Mouse (Mus musculus) liver, embryonic 11.5 days (tissue): Measurements from ENCODE around the gene Thra. TPM values are rescaled to one million over a fixed set of nuclear protein-coding genes. Genes with fewer than 3 reads are reported as not detected.

Experiments used
- ATAC-seq: fragments of 200-750 bp; cut with Nextera tagmentation; replicated peaks from 2 replicates; pipeline ENCODE4 v1.8.0; 2017; ENCODE audit warnings: moderate number of reproducible peaks, mild to moderate bottlenecking, moderate TSS enrichment, moderate library complexity; ENCODE audit not compliant: low FRiP score
- DNase-seq: peaks from one replicate; pipeline ENCODE4 v3.0.0-alpha.2; 2017; ENCODE audit warnings: low spot score
- H3K27ac ChIP-seq: fragments of 300-500 bp; sonication (generic); 2 replicates; pipeline ENCODE4 v1.5.1; 2014; ENCODE audit warnings: mild to moderate bottlenecking, low read depth, low read length, control low read depth
- H3K27me3 ChIP-seq: fragments of 300-500 bp; sonication (generic); replicated peaks from 2 replicates; pipeline ENCODE4 v1.6.1; 2014; ENCODE audit warnings: low read length, mixed read lengths; ENCODE audit not compliant: control insufficient read depth, insufficient read depth
- H3K36me3 ChIP-seq: fragments of 300-500 bp; sonication (generic); 2 replicates; pipeline ENCODE4 v1.6.1; 2014; ENCODE audit warnings: mild to moderate bottlenecking, low read length, moderate library complexity, mixed read lengths; ENCODE audit not compliant: control insufficient read depth, insufficient read depth
- H3K4me1 ChIP-seq: fragments of 300-500 bp; sonication (generic); replicated peaks from 2 replicates; pipeline ENCODE4 v1.6.1; 2014; ENCODE audit warnings: low read length, mixed read lengths; ENCODE audit not compliant: control insufficient read depth, insufficient read depth
- H3K4me2 ChIP-seq: fragments of 300-500 bp; sonication (generic); 2 replicates; pipeline ENCODE4 v1.6.1; 2014; ENCODE audit warnings: mild to moderate bottlenecking, control low read depth, moderate library complexity
- H3K4me3 ChIP-seq: fragments of 300-500 bp; sonication (generic); 2 replicates; pipeline ENCODE4 v1.5.1; 2014; ENCODE audit warnings: low read depth, low read length, control low read depth
- H3K9ac ChIP-seq: fragments of 300-500 bp; sonication (generic); 2 replicates; pipeline ENCODE4 v1.6.1; 2014; ENCODE audit warnings: low read depth, low read length, control low read depth
- H3K9me3 ChIP-seq: fragments of 300-500 bp; sonication (generic); 2 replicates; pipeline ENCODE4 v1.6.1; 2016; ENCODE audit warnings: low read length, inconsistent platforms, mixed read lengths; ENCODE audit not compliant: control insufficient read depth
- WGBS: fragments of 180-500 bp; shearing (Covaris S2); extraction: QIAGEN DNeasy Blood & Tissue Kit; methylation state at CpG from one replicate; pipeline ENCODE4 v1.1.7; 2014; 5-methylcytosine and 5-hydroxymethylcytosine counted together
- polyA plus RNA-seq: library from polyadenylated mRNA; unstranded; fragments of >200 nt; fragmentation: Nextera tagmentation; extraction: Ambion mirVana; gene quantifications from 2 replicates; pipeline ENCODE4 v1.2.1, GENCODE M21; 2014

The Thra gene
- polyA plus RNA-seq, 1 experiment from 2014 or later = 31.6 TPM

DNA sequence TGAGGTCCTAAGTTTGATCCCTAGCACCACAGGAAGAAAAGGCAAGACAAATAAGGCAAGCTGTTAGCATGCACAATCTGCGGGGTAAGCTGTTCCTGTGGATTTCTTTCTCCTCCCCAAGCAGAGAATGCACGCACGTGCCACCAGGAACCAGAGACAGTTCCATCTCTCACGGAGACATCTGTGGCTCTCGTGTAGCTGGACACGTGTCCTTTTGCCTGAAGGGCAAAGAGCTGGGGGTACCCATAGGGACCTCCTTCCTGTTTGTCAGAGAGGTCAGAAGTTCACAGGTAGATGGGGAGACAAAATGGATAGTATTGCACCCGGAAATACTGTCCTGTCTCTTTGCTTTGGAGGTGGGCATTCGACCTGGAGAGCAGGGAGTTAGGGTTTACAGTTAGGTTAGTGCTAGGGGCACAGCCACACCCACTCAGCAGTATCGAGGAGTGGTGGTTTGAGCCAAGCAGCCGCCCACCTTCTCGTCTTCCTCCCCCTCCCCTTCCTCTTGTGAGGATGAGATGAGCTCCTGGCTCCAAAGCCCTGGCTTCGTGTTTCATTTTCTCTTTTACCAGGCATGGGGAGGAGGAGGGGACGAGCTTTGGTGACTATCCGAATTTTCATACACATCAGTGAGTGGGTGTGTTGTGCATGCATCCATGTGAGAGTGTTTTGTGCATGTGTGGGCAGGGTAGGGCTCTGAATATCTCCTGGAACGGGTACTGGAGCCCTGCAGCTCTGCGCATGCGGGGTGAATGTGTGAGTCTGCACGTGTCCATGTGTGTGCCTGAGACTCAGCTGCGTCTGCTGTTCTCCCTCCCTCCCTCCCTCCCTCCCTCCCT is 6.6 kb downstream of the Thra start:
- Histone ChIP-seq H3K9me3 (no peaks in the 10 kb centered on the region), H3K4me1 (peaks cover 91% of the 10 kb centered on the region), H3K27ac (peak overlapping the region; percentile 83), H3K36me3 (no peaks in the 10 kb centered on the region), H3K9ac (peak overlapping the region; percentile 57), H3K27me3 (no peaks in the 10 kb centered on the region), H3K4me3 (peak overlapping the region; percentile 33), H3K4me2 (peak overlapping the region; percentile 70)
- WGBS = 6% methylated on average over 19 of the region's 19 CpGs
- peak; percentile 79 for DNase-seq
- peak; percentile 69 for ATAC-seq

- Histone ChIP-seq H3K27ac (peak overlapping the region; percentile 83), H3K4me1 (peaks cover 97% of the 10 kb centered on the region), H3K36me3 (no peaks in the 10 kb centered on the region), H3K27me3 (no peaks in the 10 kb centered on the region), H3K9me3 (no peaks in the 10 kb centered on the region), H3K9ac (peak overlapping the region; percentile 47; the same call in 1 of the 2 replicates), H3K4me2 (peak overlapping the region; percentile 47), H3K4me3 (no peak overlapping the region; the same call in 1 of the 2 replicates)
- 36% methylated on average over 6 of the region's 6 CpGs for WGBS
- DNase-seq (no peak), ATAC-seq (no peak)
Observed at GRCm38 (mm10) chr11:98747804-98748505, 7.5 kb downstream of the Thra start.

- Histone ChIP-seq H3K27ac (peak overlapping the region; percentile 83), H3K4me2 (peak overlapping the region; percentile 64), H3K9me3 (no peaks in the 10 kb centered on the region), H3K4me3 (no peak overlapping the region), H3K9ac (peak overlapping the region; percentile 47), H3K27me3 (no peaks in the 10 kb centered on the region), H3K36me3 (0 out of 2 replicates have a peak, but pooled peaks cover 3% of the 10 kb centered on the region), H3K4me1 (peaks cover 97% of the 10 kb centered on the region)
- DNase-seq = no peak
- ATAC-seq = no peak
- WGBS = 36% methylated on average over 15 of the region's 15 CpGs
Observed at GRCm38 (mm10) chr11:98748506-98749416, 8.3 kb downstream of the Thra start.

GRCm38 (mm10) chr11:98749716-98750115 is 9.3 kb downstream of the Thra start:
- peak overlapping the region; percentile 64 for H3K4me2 ChIP-seq
- WGBS = 67% methylated on average over 5 of the region's 5 CpGs

DNA sequence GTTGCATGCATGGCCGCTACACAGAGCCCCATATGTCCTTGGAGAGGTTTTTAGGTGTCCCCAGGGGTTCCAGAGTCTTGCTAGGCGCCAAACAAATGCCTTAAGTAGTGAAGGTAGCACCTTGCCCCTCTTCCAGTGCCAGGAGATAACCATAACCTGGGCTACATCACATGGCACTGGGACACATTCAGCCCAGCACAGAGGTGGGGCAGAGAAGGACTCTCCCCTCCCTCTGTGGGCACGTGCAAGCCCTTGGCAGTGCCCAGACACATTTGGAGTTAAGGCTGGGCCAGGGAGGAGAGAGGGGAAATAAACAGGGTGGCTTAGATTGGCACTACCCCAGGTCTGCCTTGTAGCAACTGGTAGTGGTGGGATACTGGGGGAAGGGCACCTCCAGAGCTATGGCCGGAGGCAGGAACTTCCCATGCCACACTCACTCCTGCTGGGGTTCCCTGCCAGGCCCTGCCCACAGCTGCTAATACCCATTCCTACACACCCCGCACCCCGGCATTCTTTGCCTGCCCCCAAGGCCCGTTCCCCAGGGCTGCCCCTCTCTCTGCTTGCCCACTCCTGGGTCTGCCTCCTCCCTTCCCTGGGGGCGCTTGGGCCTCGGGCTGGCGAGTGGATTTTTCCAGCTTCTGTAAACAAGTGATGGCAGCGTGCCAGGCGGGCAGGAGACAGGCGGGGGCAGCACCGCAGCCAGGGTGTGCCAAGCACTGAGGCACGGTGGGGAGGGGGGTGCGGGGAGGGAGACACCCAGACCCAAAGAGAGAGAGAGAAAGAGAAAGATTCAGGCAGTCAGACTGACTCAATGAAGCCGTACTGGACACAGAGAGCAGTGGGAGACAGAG is 10.1 kb downstream of the Thra start:
- peak overlapping the region; percentile 22 for H3K4me3 ChIP-seq
- 50% methylated on average over 17 of the region's 17 CpGs for WGBS
- no peaks in the 10 kb centered on the region for H3K27me3 ChIP-seq
- DNase-seq (no peak), ATAC-seq (no peak)
- peaks cover 96% of the 10 kb centered on the region for H3K4me1 ChIP-seq
- no peaks in the 10 kb centered on the region for H3K9me3 ChIP-seq
- peak overlapping the region; percentile 65 for H3K9ac ChIP-seq
- H3K36me3 ChIP-seq = 0 out of 2 replicates have a peak, but pooled peaks cover 5% of the 10 kb centered on the region
- peak overlapping the region; percentile 83 for H3K27ac ChIP-seq
- H3K4me2 ChIP-seq = peak overlapping the region; percentile 64

More at GRCm38 (mm10) chr11:98749716-98750115, 9.3 kb downstream of the Thra start:
- Histone ChIP-seq H3K9me3 (no peaks in the 10 kb centered on the region), H3K27me3 (no peaks in the 10 kb centered on the region), H3K27ac (peak overlapping the region; percentile 83), H3K36me3 (0 out of 2 replicates have a peak, but pooled peaks cover 5% of the 10 kb centered on the region), H3K4me1 (peaks cover 96% of the 10 kb centered on the region), H3K9ac (no peak overlapping the region; the same call in 1 of the 2 replicates), H3K4me3 (no peak overlapping the region)
- no peak for DNase-seq
- no peak for ATAC-seq

DNA sequence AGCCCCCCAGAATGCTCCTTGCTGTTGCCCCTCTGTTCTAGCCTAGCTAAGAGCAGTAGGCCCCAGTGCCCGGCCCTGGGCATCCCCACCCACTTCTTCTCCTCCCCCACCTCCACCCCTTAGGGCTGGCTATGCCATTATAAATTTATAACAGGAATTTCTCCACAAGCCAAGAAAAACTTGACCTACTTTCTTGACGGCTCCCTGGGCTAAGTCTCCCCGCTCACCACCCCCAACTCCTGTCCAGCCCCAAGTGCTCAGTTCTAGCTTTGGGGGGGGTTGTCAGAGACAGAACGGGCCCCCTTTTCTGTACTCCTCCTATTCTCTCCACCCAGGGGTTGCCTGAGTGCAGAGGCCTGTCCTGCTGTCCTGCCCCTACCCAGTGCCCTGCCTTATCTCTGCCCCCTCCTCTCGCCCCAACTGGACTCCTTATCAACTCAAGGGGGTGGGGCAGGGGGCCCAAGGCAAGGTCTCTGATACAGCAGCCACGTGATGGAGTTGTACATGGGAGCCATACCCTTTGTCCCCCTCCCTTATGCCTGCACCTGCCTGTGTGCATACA is 10.9 kb downstream of the Thra start:
- Histone ChIP-seq H3K27ac (peak overlapping the region; percentile 83), H3K36me3 (0 out of 2 replicates have a peak, but pooled peaks cover 5% of the 10 kb centered on the region), H3K4me1 (peaks cover 96% of the 10 kb centered on the region), H3K4me3 (peak overlapping the region; percentile 22), H3K4me2 (peak overlapping the region; percentile 64), H3K9me3 (no peaks in the 10 kb centered on the region), H3K9ac (peak overlapping the region; percentile 65), H3K27me3 (no peaks in the 10 kb centered on the region)
- DNase-seq (no peak), ATAC-seq (peak; percentile 84)
- 16% methylated on average over 6 of the region's 6 CpGs for WGBS

GRCm38 (mm10) chr11:98752562-98753140 is 12.2 kb downstream of the Thra start:
- peaks cover 10% of the 10 kb centered on the region; the same call in 1 of the 2 replicates for H3K36me3 ChIP-seq
- H3K4me3 ChIP-seq = no peak overlapping the region
- peaks cover 93% of the 10 kb centered on the region for H3K4me1 ChIP-seq
- H3K9ac ChIP-seq = peak overlapping the region; percentile 65
- ATAC-seq (no peak), DNase-seq (no peak)
- H3K27me3 ChIP-seq = no peaks in the 10 kb centered on the region
- 77% methylated on average over 10 of the region's 10 CpGs for WGBS
- H3K27ac ChIP-seq = peak overlapping the region; percentile 83
- H3K4me2 ChIP-seq = peak overlapping the region; percentile 64
- H3K9me3 ChIP-seq = no peaks in the 10 kb centered on the region
